Mouse (Mus musculus): Measurements from ENCODE around the gene Vps26b.

DNA sequence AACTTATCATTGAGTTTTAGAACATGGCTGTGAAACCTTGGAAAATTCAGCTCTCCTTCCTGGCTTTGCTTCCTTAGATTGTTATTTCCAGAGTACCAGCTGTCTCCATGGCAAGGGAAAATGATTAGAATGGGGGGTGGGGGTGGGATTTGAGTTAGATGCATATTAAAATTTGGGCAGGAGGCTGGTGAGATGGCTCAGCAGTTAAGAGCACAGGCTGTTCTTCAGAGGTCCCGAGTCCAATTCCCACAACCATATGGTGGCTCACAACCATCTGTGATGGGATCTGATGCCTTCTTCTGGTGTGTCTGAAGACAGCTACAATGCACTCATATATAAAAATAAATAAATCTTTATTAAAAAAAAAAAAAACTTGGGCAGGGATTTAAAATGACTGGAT is 23.9 kb downstream of the Vps26b start:
- TF ChIP-seq POLR2A (IDR thresholded peaks at IDR 0.05; ENCODE audit: insufficient read depth, low read depth, low read length) (no peak), CTCF (IDR thresholded peaks at IDR 0.05; ENCODE audit: insufficient read depth, low read depth, low read length) (no peak)
